Mouse (Mus musculus) midbrain, embryonic 12.5 days (tissue): ENCODE results near the gene B4galnt1. TPM values are rescaled to one million over a fixed set of nuclear protein-coding genes. Genes with fewer than 3 reads are reported as not detected.
A peak's percentile ranks its signal among the peaks of the same experiment; 100 is the strongest.

Experiments
- ATAC-seq: fragments of 200-750 bp; cut with Nextera tagmentation; 2 replicates; pipeline ENCODE4 v1.8.0; 2017; ENCODE audit warnings: low read depth, moderate TSS enrichment, moderate library complexity; ENCODE audit not compliant: low FRiP score
- H3K27ac ChIP-seq: fragments of 300-500 bp; sonication (generic); replicated peaks from 2 replicates; pipeline ENCODE4 v1.5.1; 2016; ENCODE audit warnings: mild to moderate bottlenecking
- H3K27me3 ChIP-seq: fragments of 300-500 bp; sonication (generic); 2 replicates; pipeline ENCODE4 v1.6.1; 2016; ENCODE audit warnings: mild to moderate bottlenecking
- H3K36me3 ChIP-seq: fragments of 300-500 bp; sonication (generic); 2 replicates; pipeline ENCODE4 v1.6.1; 2016
- H3K4me1 ChIP-seq: fragments of 300-500 bp; sonication (generic); 2 replicates; pipeline ENCODE4 v1.6.1; 2016
- H3K4me2 ChIP-seq: fragments of 300-500 bp; sonication (generic); replicated peaks from 2 replicates; pipeline ENCODE4 v1.6.1; 2016; ENCODE audit warnings: mild to moderate bottlenecking, moderate library complexity
- H3K4me3 ChIP-seq: fragments of 300-500 bp; sonication (generic); 2 replicates; pipeline ENCODE4 v1.5.1; 2016; ENCODE audit warnings: mild to moderate bottlenecking
- H3K9ac ChIP-seq: fragments of 300-500 bp; sonication (generic); replicated peaks from 2 replicates; pipeline ENCODE4 v1.6.1; 2016; ENCODE audit warnings: mild to moderate bottlenecking, moderate library complexity
- H3K9me3 ChIP-seq: fragments of 300-500 bp; sonication (generic); 2 replicates; pipeline ENCODE4 v1.6.1; 2016; ENCODE audit warnings: mild to moderate bottlenecking
- WGBS: fragments of 180-500 bp; shearing (Covaris S2); methylation state at CpG from one replicate; pipeline ENCODE4 v1.1.7; 2016; 5-methylcytosine and 5-hydroxymethylcytosine counted together
- polyA plus RNA-seq: library from polyadenylated mRNA; unstranded; fragments of >200 nt; fragmentation: Nextera tagmentation; extraction: Ambion mirVana; gene quantifications from 2 replicates; pipeline ENCODE4 v1.2.1, GENCODE M21; 2016

The B4galnt1 gene
- 15.2 and 17.7 TPM in 2 replicates for polyA plus RNA-seq

DNA sequence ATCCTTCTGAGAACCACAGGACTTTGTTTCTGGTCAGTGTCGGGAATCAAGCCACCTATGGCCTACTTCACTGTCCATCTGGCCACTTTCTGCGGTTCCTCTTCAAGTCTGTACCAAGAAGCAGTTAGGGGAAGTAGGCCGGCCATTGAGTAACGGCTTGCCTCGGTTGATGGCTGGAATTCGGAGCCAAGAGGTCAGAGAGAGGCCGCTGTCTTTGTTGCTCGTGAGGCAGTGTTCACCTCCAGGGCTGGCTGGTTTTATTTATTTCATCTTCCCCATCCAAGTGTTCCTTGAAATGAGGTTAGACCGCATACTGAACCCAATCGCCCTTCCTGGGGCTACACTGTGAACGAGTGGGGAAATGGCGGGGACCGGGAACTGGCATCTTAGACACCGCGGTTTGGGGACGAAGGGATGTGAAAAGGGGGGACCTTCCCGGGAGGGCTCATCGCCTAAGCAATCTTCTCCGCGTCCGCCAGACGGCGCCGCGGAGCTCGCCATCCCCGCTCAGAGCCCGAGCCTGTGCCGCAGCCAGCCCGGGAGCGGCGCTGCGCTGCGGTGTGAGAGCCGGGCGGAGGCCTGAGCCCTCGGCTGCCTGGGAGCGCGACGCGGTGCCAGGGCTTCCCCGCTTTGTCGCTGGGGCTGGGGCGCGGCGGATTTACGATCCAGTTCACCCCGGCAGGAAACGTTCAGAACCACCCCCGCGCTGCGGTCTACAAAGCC, at the start of gene B4galnt1:
TSS of gene B4galnt1 (plus strand) at position 595 of the 723 bp plus-strand sequence.
- Histone ChIP-seq H3K9me3 (no peaks in the 10 kb centered on the region), H3K4me1 (peaks cover 22% of the 10 kb centered on the region), H3K36me3 (no peaks in the 10 kb centered on the region), H3K4me2 (peak within 1 kb of the TSS; percentile 99), H3K4me3 (peak within 1 kb of the TSS; percentile 63), H3K27me3 (peaks cover 60% of the 10 kb centered on the region), H3K27ac (peak within 1 kb of the TSS; percentile 69), H3K9ac (peak within 1 kb of the TSS; percentile 81)
- ATAC-seq, result peak; percentile 92
- 2% methylated on average over 52 of the region's 52 CpGs for WGBS

DNA sequence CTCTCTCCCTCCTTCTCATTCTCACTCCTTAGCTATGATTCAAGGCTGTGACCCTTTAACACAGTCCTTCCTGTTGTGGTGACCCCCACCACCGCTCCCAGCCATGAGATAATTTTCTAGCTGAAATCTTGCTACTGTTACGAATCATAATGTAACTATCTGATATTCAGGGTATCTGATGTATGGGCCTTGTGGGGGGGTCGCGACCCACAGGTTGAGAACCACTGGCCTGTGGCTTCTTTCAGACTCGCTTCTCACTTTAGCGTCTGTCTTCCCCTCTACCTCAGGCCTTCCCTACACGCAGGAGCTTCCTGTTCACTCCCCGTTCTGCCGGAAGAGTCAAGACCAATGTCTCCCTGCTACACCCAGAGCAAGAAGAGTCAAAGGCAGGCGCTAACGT, 46.6 kb upstream of the B4galnt1 start:
- no peaks in the 10 kb centered on the region for H3K27me3 ChIP-seq
- H3K4me3 ChIP-seq, result no peak overlapping the region
- H3K4me1 ChIP-seq, result peaks cover 25% of the 10 kb centered on the region
- 93% methylated on average over 11 of the region's 11 CpGs for WGBS
- H3K9ac ChIP-seq, result no peak overlapping the region
- no peak for ATAC-seq
- no peak overlapping the region for H3K4me2 ChIP-seq
- peaks cover 45% of the 10 kb centered on the region for H3K36me3 ChIP-seq
- no peak overlapping the region for H3K27ac ChIP-seq
- no peaks in the 10 kb centered on the region for H3K9me3 ChIP-seq

DNA sequence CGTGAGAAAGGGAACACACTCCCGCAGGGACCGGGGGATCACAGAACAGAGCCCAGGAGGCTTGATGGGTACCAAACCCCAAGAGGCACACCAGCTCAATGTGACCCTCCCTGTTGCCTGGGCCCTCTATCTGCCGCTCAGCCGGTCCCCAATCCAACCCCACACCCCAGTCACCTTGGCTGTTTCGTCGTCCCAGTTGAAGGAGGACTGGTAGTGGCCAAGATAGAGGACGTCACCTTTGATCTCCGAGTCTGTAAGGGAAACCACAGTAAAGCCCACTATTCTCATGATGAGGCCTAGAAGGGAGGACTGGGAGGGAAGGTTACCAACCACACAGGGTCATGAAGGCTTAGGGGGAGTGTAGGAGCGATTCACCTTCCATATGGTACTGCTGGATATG, 45.8 kb upstream of the B4galnt1 start:
- Histone ChIP-seq H3K27ac (no peak overlapping the region), H3K9me3 (no peaks in the 10 kb centered on the region), H3K27me3 (no peaks in the 10 kb centered on the region), H3K36me3 (peaks cover 45% of the 10 kb centered on the region), H3K4me3 (no peak overlapping the region), H3K4me1 (peaks cover 27% of the 10 kb centered on the region), H3K4me2 (no peak overlapping the region), H3K9ac (no peak overlapping the region)
- 91% methylated on average over 10 of the region's 10 CpGs for WGBS
- no peak for ATAC-seq

- Histone ChIP-seq H3K4me3 (peak overlapping the region; percentile 85), H3K27ac (no peak overlapping the region; the same call in 1 of the 2 replicates), H3K4me2 (peak overlapping the region; percentile 96), H3K36me3 (peaks cover 40% of the 10 kb centered on the region), H3K9me3 (no peaks in the 10 kb centered on the region), H3K9ac (peak overlapping the region; percentile 81), H3K27me3 (no peaks in the 10 kb centered on the region), H3K4me1 (peaks cover 27% of the 10 kb centered on the region)
- ATAC-seq, result no peak; the same call in 1 of the 2 replicates
- WGBS, result 3% methylated on average over 34 of the region's 34 CpGs
Observed at GRCm38 (mm10) chr10:127120301-127121065, 44.5 kb upstream of the B4galnt1 start.

DNA sequence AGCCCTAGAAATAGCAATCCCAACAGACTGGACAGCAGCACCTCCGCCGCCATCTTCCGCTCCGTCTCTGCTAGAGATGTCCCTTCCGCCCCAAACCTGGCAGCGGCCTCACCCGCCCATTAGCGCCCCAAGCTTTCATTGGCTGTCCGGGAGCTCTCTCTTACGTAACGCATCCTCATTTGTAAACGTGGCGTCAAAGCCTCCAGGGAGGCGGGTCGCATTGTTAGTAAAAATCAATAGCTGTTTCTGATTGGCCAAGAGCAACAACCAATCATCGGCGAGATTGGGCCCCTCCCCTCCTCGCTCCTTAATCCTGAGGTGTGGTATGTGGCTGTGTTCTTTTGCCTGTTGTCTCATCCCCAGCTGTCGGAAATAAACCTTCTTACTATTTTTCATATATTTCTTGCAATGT, 44.0 kb upstream of the B4galnt1 start, which contains the start of gene Os9:
TSS of gene Os9 (minus strand) at position 66 of the 412 bp plus-strand sequence.
- peak; percentile 96 for ATAC-seq
- WGBS, result 0% methylated on average over 19 of the region's 19 CpGs
- peak within 1 kb of the TSS; percentile 35; the same call in 1 of the 2 replicates for H3K27ac ChIP-seq

DNA sequence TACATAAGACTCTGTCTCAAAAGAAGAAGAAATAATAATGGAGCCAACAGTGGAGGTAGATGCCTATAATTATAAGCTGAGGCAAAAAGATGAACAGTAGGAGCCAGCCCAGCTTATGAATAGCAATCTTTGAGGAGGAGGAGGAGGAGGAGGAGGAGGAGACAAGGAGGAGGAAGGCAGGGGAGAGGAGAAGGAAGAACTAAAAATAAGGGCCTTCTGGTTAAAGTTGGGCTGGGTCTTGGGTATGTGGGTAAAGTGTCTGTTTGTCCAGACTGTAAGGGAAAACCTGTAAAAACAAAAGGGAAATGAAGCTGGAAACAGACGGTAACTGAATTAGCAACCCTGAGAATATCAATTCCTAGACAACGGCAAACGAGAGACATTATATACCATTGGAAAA, 43.0 kb upstream of the B4galnt1 start:
- no peak for ATAC-seq
- Histone ChIP-seq H3K36me3 (peaks cover 26% of the 10 kb centered on the region), H3K9ac (peak overlapping the region; percentile 41; the same call in 1 of the 2 replicates), H3K4me3 (peak overlapping the region; percentile 27), H3K9me3 (no peaks in the 10 kb centered on the region), H3K4me2 (peak overlapping the region; percentile 58), H3K4me1 (peaks cover 27% of the 10 kb centered on the region), H3K27me3 (no peaks in the 10 kb centered on the region), H3K27ac (peak overlapping the region; percentile 35; the same call in 1 of the 2 replicates)
- 85% methylated on average over 3 of the region's 3 CpGs for WGBS

More for the DNA sequence above, 44.0 kb upstream of the B4galnt1 start, which contains the start of gene Os9:
- Histone ChIP-seq H3K36me3 (peaks cover 35% of the 10 kb centered on the region), H3K27me3 (no peaks in the 10 kb centered on the region), H3K9me3 (no peaks in the 10 kb centered on the region), H3K4me1 (peaks cover 27% of the 10 kb centered on the region), H3K9ac (peak within 1 kb of the TSS; percentile 81), H3K4me3 (peak within 1 kb of the TSS; percentile 85), H3K4me2 (peak within 1 kb of the TSS; percentile 96)

GRCm38 (mm10) chr10:127122784-127123435, 42.1 kb upstream of the B4galnt1 start:
- H3K4me3 ChIP-seq, result peak overlapping the region; percentile 27
- peak overlapping the region; percentile 58 for H3K4me2 ChIP-seq
- H3K9ac ChIP-seq, result peak overlapping the region; percentile 46
- H3K36me3 ChIP-seq, result peaks cover 17% of the 10 kb centered on the region
- ATAC-seq, result 0 out of 2 replicates have a peak, but pooled peaks have one; percentile 17
- H3K27ac ChIP-seq, result peak overlapping the region; percentile 77
- no peaks in the 10 kb centered on the region for H3K27me3 ChIP-seq
- 14% methylated on average over 13 of the region's 13 CpGs for WGBS
- peaks cover 27% of the 10 kb centered on the region for H3K4me1 ChIP-seq
- H3K9me3 ChIP-seq, result no peaks in the 10 kb centered on the region

DNA sequence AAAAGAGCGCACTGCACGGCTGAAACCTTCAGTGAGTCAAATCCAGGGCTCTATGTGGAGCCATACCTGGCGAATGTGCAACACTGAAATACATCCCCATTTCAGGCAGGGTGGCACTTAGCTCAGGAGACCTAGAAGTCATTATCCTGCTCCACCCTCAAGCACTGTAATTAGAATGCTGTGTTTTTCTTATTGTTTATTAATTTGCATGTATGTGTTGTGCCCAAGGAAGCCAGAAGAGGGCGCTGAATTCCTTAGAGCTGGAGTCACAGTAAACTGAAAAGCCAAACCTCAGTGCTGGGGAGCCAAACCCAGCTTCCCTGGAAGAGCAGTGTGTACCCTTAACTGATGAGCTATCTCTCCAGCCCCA, 41.6 kb upstream of the B4galnt1 start:
- Histone ChIP-seq H3K9me3 (no peaks in the 10 kb centered on the region), H3K27me3 (no peaks in the 10 kb centered on the region), H3K27ac (peak overlapping the region; percentile 77), H3K36me3 (peaks cover 12% of the 10 kb centered on the region), H3K9ac (peak overlapping the region; percentile 46), H3K4me1 (peaks cover 27% of the 10 kb centered on the region), H3K4me2 (peak overlapping the region; percentile 58), H3K4me3 (peak overlapping the region; percentile 27)
- no peak for ATAC-seq
- 10% methylated on average over 4 of the region's 4 CpGs for WGBS

- no peak for ATAC-seq
- Histone ChIP-seq H3K4me1 (peaks cover 18% of the 10 kb centered on the region), H3K9ac (no peak overlapping the region), H3K27me3 (no peaks in the 10 kb centered on the region), H3K4me3 (no peak overlapping the region), H3K36me3 (no peaks in the 10 kb centered on the region), H3K9me3 (no peaks in the 10 kb centered on the region), H3K4me2 (no peak overlapping the region), H3K27ac (no peak overlapping the region)
- WGBS, result 77% methylated on average over 9 of the region's 9 CpGs
Observed at GRCm38 (mm10) chr10:127125210-127126001, 39.6 kb upstream of the B4galnt1 start.

DNA sequence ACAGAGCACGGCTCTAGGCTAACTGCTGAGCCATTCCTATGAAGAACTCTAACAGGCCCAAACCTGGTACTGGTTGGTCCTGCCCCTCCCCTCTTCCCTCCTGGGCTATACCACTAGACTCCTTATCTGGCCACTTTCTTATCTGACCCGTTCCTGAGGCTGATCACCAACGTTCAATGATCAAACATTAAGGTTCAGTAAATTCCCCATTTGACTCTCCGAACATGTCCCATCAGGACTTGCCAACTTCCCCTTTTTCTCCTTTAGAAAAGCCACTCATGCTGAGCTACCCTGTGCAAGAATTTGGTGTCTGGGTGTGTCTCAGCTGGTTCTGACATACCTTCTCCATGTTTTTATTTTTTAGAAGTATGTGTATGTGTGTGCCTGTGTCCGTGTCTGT, 38.4 kb upstream of the B4galnt1 start:
- Histone ChIP-seq H3K4me3 (no peak overlapping the region), H3K27ac (no peak overlapping the region), H3K27me3 (no peaks in the 10 kb centered on the region), H3K9ac (no peak overlapping the region), H3K36me3 (no peaks in the 10 kb centered on the region), H3K4me1 (peaks cover 17% of the 10 kb centered on the region), H3K9me3 (no peaks in the 10 kb centered on the region), H3K4me2 (no peak overlapping the region)
- 89% methylated on average over 5 of the region's 5 CpGs for WGBS
- no peak for ATAC-seq

DNA sequence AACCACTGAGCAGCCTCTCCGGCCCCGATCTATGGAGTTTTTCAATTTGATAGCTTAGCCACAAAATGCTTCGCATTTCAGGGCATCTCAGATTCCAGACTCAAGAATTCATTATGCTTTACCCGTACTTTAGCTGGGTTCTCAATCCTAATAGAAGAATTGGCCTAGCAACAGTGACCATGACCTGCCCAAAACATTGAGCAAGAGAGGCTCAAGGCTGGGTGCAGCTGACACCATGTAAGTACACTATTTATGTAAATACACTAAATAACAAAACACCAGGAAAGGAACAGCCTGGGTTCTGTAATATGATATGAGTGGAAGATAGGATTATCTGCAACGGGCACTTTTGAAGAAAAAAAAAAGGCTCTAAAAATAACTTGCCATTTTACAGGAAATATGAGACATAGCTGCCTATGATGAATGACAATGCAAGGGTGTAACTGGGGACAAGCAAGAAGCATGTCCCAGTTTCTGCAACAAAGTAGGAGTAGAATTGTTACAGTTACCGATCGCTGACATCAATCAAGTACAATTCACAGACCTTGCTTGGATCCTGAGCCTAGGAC, 37.2 kb upstream of the B4galnt1 start:
- Histone ChIP-seq H3K36me3 (no peaks in the 10 kb centered on the region), H3K27ac (no peak overlapping the region), H3K9ac (no peak overlapping the region), H3K4me1 (peaks cover 7% of the 10 kb centered on the region), H3K9me3 (no peaks in the 10 kb centered on the region), H3K4me3 (no peak overlapping the region), H3K27me3 (no peaks in the 10 kb centered on the region), H3K4me2 (no peak overlapping the region)
- no peak for ATAC-seq
- 88% methylated on average over 7 of the region's 7 CpGs for WGBS
